Mouse (Mus musculus) mouse embryonic stem cell (cell line): Measurements from ENCODE around the gene Lrp6.

Source experiments
- in situ Hi-C, 2 experiments: fragments of 300-500 bp; cut with MboI; formaldehyde crosslinking; loops; 1 replicate in 1 of 2; 3 replicates in 1 of 2; pipeline ENCODE4 v1.14.3; 2019 to 2020; ENCODE audit warnings: low sequenced_read_pairs in 2 of 2, low pct_unique_long_range_greater_than_20kb in 1 of 2, mixed read lengths in 1 of 2; ENCODE audit not compliant: unreplicated experiment in 1 of 2

Gene Lrp6

GRCm38 (mm10) chr6:134428455-134428854 is 138.3 kb downstream of the Lrp6 start:
- in situ Hi-C loops = loop anchor here in 1 of 2 experiments (5.0 kb wide), 1 partner anchor 189 kb away; no protein-coding TSS in a partner anchor

GRCm38 (mm10) chr6:134427165-134427564 is 139.6 kb downstream of the Lrp6 start:
- in situ Hi-C loops = loop anchor here in 1 of 2 experiments (5.0 kb wide), 1 partner anchor 190 kb away; no protein-coding TSS in a partner anchor

- in situ Hi-C loops = loop anchor here in 1 of 2 experiments (5.0 kb wide), 1 partner anchor 192 kb away; no protein-coding TSS in a partner anchor
These were observed 141.5 kb downstream of the Lrp6 start for GRCm38 (mm10) chr6:134425216-134425717.

- in situ Hi-C loops = no loop called here
These were observed 144.8 kb downstream of the Lrp6 start for GRCm38 (mm10) chr6:134421921-134422320.

DNA sequence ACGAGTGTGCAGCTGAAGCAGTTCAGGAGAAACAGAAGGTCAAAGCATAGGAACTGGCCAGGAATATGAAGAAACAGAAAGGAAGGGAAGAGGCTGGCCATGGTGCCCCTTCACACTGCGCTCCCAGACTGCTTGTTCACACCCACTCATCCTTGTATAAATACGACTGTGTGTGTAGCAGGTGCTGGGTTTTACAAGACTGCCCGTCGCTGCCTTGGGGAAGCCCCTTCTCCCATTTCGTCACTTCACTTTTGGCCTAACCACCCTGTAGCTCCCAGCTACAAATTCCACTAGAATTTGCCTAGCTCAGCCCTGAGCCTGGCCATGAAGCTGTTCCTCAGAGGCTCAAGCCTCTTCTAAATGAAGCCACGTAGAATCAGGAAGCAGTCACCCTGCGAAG is 146.4 kb downstream of the Lrp6 start:
- in situ Hi-C loops = no loop called here

GRCm38 (mm10) chr6:134417886-134418285 is 148.9 kb downstream of the Lrp6 start:
- in situ Hi-C loops = no loop called here

DNA sequence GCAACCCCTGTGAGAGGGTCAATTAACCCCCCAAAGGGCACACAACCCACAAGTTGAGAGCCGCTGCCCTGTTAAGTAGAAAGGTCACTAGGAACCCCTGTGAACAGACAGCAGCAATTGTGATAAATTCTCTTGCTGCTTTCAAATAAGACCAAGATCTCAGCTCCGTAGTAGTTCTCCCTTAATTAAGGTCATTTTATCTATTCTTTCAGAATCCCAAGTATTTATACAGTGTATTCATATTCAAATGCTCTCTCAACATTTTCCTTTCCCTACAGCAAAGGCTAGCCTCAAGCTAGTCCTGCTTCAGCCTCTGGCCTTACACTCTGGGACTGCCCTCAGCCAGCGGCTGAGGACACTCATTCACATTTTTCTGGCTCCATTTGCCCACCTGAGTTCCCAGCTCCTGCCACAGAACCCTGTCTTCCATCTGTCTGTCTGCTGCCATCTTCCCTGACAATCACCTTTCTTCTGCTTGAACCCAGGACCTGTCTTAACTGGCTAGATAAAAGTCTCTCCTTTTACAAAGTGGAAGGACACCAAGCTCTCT is 150.1 kb downstream of the Lrp6 start:
- in situ Hi-C loops = no loop called here

- in situ Hi-C loops = no loop called here
These were observed 152.3 kb downstream of the Lrp6 start for GRCm38 (mm10) chr6:134414532-134414883.

DNA sequence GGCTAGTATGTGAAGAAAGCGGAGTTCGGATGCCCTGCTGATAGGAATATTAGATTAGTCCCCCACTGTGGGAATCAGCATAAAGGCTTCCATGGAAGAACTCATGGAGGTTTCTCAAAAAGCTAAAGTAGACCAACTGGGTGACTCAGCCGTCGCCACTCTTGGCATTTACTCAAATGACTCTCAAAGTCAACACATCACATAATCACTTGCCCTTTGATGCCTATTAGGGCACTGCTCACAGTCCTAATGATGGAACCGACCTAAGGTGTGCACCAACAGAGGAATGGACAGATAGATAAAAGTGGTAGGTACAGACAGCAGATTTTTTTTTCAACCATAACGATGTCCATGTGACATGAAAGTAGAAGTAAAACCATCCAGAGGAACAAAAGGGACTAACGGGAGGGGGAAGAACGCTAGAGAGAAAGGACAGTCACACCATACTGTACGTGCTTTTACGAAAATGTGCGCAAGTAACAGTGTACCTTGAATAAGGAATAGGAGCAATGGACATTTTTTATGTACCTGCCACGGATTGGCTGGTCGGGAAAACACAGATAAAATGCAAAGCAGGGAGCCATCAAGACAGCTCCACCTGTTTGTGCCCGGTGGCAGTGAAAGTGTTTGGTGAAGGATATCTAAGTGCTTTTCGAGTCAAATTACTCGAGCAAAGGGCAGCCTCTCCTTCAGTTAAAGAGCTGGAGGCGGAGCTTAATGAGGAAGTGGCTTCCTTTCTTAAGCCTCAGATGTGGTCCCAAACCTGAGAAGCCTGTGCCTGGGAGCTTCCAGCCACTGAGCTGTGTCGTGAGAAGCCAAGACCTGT is 152.8 kb downstream of the Lrp6 start:
- in situ Hi-C loops = no loop called here

DNA sequence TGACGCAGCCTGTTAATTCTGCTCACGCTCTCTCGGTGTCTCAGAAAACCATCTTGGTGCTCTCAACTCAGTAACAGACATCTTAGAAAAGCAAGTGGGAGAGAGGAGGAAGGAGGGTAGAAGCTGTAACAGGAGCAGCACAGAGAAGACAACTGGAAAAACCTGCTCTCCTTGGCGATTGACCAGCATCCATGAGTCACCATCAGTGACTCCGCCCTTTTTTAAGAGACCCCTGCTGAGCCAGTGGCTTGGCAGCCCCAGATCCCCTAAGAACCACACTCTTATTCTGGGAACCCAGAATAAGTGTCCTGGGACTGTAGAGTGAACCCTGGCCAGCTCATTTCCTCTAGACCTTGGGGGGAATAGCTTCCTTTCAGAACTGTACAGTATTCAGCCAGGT is 159.5 kb downstream of the Lrp6 start:
- in situ Hi-C loops = loop anchor here in 1 of 2 experiments (10.0 kb wide), 1 partner anchor 452 kb away; no protein-coding TSS in a partner anchor

DNA sequence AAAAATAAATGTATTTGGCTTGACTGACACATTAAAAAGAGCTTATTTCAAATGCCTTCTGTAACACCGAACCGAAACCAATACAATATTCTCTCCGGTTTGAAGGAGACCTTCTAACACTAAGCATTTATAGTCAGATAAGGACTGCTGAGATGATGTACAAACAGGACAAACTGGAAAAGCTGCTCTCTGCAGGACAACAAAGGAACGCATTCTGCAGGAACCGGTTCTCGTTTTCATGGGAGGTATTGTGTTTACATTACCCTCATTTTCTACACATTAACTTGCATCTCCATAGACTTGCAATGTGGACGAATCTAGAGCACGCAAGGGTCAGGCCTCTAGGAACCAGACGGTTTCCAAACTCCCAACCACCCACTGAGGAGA is 163.1 kb downstream of the Lrp6 start:
- in situ Hi-C loops = loop anchor here in 1 of 2 experiments (10.0 kb wide), 1 partner anchor 449 kb away; no protein-coding TSS in a partner anchor

- in situ Hi-C loops = loop anchor here in 1 of 2 experiments (10.0 kb wide), 1 partner anchor 448 kb away; no protein-coding TSS in a partner anchor
These were observed 163.7 kb downstream of the Lrp6 start for GRCm38 (mm10) chr6:134402914-134403683.
